Mouse (Mus musculus): ENCODE data around the gene Catsperz.

The Catsperz gene

GRCm38 (mm10) chr19:6925307-6925573 lies at the start of gene Catsperz:
Gene Catsperz (minus strand): TSS chr19:6925380.
- DNase-seq (ENCODE audit: low read depth, low spot score), result peak; percentile 62

DNA sequence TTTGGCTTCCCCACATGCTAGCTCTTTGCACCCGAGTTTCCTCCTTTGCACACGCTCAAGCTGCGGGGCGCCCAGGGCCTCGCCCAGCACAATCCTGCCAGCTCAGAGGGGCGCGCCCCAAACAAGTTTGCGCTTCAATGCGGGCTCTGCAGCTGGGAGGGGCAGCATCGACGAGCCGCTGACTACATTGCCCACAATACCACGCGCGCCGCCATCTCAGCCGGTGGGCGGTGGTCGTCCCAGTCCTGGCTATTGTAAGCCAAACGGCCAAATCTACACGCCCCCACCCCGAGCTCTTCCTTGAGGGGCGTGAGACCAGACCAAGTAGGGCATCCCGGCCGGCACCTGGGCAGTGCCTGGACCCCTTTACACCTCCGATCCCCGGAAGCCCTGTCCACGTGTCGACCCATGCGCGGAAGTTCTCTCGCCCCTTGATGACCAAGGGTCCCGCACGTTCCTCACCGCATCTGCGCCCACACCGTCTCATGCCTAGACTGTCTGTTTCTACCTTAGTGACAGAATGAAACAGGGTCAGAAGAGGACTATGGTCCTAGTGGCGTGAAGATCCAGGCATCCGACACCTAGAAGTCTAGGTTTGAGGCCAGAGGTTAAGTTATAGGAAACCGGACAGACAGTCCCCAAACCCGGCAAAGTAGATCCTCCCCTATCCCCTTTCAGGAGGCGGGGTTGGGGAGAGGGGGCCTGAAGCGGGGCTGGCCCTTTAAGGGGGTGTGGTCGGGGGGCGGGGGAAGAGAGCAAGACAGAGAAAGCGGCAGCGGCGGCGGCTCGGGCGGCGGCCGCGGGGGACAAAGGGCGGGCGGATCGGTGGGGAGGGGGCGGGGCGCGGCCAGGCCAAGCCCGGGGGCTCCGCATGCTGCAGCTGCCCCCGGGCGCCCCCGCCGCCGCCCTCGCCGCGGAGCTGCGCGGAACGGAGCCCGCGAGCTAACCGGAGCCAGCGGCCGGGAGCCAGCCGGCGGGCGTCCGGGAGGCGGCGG lies 49.3 kb upstream of the Catsperz start, which contains the start of gene Ppp1r14b:
TSS of gene Ppp1r14b (plus strand) at position 758 of the 995 bp plus-strand sequence.
- peak; percentile 96 for DNase-seq (ENCODE audit: low read depth, low spot score)

DNA sequence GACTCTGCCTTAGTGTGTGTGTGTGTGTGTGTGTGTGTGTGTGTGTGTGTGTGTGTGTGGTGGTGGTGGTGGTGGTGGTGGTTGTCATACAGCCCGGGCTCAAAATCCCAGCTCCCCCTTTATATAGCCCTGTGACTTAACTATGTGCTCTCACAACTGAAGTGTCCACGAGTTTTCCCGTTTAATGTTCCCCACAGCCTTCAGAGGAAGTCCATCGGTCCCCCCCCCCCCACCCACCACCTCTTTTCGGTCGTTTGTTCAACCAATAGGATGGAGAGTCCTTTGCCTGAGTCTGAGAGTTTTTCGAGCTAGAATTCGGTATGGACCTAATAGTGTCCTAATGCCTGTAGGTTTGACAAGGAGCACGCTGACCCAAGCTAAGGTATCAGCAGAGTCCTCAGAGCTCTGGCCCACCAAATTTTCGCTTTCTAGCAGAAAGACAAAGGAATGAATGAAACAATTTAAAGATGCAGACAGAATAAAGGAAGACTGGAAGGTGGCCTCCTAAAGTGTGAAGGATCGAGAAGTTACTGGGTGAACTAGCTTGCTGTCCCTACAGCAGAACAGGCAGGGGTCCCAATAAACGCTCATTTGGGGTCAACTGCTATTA lies 48.5 kb upstream of the Catsperz start:
- DNase-seq (ENCODE audit: low read depth, low spot score), result no peak

DNA sequence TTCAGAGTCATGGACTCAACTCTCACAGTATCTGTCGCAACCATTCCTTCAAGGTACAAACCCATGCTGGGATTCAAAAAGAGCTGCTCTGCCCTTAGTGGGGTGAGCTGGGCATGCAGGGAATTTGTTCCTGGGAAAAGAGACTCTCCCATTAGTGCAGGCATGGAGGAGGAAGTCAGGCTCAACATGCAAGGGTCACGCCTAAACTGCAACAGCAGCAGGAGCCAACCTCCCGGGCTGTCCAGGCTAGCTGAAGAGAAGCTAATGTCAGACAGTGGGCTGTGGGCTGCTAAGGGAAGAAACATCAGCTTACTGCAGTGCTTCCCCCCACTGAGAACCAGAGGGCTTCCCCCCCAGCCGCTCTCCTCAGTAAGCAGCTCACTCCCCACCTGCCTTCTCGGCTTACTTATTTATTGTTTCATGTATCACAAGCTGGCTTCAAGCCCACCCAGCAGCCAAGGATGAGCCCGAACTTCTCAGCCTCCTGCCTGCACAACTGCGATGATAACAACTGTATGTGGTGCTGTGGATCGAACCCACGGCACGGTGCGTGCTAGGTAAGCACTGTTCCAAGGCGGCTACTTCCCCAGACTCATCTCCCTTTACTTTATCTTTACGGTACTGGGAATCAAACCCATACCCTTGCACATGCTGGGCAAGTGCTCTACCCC lies 47.2 kb upstream of the Catsperz start:
- DNase-seq (ENCODE audit: low read depth, low spot score), result no peak

DNA sequence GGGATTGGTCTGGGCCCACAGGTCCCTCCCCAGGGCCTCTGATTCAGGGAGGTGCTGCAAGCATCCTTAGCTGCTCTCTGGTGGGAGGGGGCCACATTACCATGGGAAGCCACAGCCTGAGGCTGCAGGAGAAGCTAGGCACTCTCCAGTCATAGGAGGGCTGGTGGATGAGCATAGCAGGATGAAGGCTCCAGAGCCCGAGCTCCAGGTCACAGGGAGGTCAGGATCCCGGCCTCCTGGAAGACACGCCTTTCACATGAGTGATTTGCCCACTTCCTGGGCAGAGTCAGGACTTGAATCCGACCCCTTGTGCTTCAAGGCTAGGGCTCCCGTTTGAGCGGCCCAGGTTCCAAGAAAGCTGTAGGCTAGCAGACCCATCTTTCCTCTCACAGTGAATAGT lies 46.5 kb upstream of the Catsperz start:
- DNase-seq (ENCODE audit: low read depth, low spot score), result peak; percentile 63

- no peak for DNase-seq (ENCODE audit: low read depth, low spot score)
Observed at GRCm38 (mm10) chr19:6970460-6971085, 45.4 kb upstream of the Catsperz start.

DNA sequence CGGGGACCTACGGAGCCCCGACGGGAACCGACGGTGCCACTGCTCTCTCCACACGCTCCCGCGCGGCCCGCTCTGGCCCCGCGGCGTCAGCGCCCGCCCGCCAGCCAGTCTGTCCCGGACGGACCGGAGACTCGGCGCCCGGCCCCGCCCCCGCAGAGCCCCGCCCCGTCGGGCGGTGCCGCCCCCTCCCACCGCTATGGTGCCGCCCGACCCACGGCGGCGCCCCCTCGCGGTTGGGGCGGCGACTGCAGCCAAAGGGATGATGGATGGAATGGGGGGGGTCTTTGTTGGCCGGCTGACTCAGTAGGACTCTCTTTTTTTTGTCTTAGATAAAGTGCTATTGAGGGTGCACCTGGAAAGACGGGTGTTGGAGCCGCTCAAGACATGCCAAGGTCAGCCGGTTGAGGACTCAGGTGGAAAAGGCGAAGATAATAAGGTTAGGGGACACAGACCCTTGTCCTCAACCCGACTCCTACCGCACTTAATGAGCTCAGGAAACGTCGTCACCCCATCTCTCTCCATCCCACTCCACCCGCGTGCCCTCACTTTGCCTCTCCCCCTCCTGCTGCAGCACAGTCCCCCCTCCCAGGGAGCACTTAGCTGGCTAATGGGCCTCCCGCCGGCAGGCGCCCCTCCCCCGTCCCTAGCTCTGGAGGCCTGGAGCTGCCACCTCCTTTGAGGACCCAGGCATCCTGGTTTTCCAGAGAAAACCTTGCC lies 44.6 kb upstream of the Catsperz start:
- DNase-seq (ENCODE audit: low read depth, low spot score), result peak; percentile 74

- DNase-seq (ENCODE audit: low read depth, low spot score), result no peak
Observed at GRCm38 (mm10) chr19:6969291-6969664, 44.1 kb upstream of the Catsperz start.

DNA sequence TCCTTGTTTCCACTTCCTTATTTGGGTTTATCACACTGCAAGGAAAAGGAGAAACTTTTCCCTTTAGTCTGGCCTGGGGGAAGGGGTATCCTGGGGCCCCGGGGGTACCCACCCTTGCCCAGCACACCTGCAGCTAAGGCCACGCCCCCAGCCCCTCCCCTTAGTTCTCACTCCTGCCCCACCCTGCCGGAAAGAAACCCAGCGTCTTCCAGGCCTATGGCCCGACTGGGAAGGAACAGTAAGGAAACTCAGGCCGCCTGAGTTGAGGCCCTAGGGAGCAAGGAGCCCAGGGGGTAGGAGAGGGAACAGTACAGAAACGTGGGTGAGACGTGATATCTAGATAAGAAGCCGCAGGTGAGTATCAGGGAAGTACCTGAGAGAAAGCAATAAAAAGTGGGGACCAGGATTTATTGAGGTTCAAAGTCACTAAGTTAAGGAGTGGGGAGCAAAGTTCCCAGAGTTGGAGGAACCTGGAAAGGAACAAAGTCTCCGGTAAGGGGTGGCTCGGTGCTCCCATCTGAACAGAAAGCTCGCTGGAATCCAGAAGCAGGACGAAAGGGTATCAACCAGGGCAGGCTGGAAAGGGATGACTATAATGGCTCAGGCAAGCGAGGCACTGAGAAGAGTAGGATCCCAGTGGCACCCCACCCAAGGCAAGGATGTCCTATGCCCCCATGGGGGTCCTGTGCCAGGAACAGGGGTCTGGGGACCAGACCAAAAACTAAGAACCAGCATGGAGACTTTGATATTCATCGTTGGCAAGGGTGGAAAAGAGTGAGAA lies 43.5 kb upstream of the Catsperz start:
- peak; percentile 63 for DNase-seq (ENCODE audit: low read depth, low spot score)

DNA sequence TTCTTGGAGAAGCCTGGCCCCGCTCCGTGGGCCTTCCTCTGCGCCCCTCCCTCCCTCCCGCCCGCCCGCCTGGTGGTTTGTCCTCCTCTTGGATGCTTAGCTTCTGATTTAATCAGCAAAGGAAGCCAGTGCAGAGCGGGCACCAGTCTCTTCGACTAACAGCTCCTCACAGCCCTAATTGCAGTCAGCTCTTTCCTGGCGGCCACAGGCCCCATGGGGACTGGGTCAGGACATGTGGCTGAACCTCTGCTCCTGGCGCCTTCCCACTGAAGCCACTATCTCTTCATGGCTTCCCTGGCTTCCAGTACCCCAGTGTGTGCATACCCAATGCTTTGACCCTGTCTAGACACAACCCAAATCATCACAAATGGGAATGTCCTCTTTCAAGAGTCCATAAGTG lies 31.3 kb upstream of the Catsperz start:
- no peak for DNase-seq (ENCODE audit: low read depth, low spot score)

GRCm38 (mm10) chr19:6955424-6955823 lies 30.2 kb upstream of the Catsperz start:
- no peak for DNase-seq (ENCODE audit: low read depth, low spot score)

DNA sequence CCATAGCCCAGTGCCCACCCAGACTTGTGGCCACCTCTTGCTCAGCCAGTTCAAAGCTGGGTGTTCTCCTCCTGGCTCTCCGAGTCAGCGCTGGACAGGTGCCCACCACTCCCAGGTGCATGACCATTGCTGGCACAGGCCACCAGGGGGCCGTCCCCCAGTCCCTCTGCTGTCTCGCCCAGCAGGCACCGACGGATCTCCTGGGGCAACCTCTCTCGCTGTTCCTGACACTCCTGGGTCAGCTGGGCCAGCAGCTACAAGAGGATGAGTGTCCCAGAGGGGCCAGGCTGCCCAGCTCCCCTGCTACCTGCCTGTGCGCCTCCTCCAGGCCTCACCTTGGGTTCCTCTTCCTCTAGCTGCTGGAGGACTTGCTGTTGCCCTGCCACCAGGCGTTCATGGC lies 28.9 kb upstream of the Catsperz start:
- no peak for DNase-seq (ENCODE audit: low read depth, low spot score)

GRCm38 (mm10) chr19:6952712-6953037 lies 27.5 kb upstream of the Catsperz start:
- DNase-seq (ENCODE audit: low read depth, low spot score), result no peak

GRCm38 (mm10) chr19:6951994-6952711 lies 27.0 kb upstream of the Catsperz start:
- peak; percentile 63 for DNase-seq (ENCODE audit: low read depth, low spot score)

GRCm38 (mm10) chr19:6951381-6951968 lies 26.3 kb upstream of the Catsperz start:
- peak; percentile 97 for DNase-seq (ENCODE audit: low read depth, low spot score)

DNA sequence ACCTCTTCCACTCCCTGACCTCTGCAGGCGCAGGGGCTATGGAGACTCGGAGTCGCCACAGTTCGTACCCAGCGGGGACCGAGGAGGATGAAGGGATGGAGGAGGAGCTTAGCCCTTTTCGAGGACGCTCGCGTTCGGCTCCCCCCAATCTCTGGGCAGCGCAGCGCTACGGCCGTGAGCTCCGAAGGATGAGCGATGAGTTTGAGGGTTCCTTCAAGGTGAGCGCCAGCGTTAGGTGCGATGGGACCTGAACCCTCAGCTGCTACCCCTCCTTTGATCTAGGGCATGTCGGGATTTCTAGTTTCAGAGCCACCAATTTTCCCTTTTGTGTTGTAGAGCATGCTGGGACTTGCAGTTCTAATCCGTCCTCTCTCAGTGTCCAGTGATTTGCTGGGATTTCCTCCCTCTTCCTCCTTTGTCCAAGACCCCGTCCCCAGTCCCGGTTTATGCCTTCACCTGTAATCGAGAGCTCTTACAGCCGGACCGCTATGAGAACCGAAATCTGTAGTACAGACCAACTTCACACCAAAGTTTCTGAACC lies 25.5 kb upstream of the Catsperz start:
- peak; percentile 83 for DNase-seq (ENCODE audit: low read depth, low spot score)

- DNase-seq (ENCODE audit: low read depth, low spot score), result no peak
Observed at GRCm38 (mm10) chr19:6949951-6950350, 24.8 kb upstream of the Catsperz start.

DNA sequence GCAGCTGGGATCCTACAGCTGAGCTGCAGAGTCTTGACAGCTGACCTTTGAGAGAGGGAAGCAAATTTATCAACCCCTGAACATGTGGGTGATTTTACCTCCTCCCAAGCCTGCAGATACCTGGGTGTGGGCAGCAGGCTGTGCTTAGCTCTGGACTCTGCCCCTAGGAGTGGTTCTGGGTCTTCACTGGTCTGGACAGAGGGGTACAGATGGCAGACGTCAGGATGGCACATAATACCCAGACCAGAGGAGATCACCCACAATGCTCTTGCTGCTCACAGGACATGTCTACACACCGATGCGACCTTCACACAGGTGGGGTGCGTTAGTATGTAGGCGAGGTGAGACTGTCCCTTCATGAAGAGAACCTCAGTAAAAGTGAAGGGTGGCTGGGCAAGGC lies 24.4 kb upstream of the Catsperz start:
- no peak for DNase-seq (ENCODE audit: low read depth, low spot score)

DNA sequence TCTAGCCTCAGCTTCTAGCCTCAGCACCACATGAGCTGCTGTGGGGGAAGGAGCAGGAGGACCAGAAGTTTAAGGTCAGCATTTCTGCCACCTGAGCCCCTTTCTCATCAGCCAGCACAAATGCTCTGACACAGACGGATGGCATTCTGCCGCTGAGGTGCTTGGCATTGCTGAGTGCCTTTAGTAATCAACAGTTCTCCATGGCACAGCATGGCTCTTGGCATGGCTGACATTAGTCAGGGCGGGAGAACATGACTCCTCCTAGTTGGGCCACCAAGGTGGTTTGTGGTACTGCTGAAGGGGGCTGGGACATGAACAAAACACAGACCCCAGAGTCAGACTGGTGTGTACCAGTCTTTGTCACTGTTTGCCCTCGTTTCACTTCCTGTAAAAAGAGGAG lies 23.0 kb upstream of the Catsperz start:
- no peak for DNase-seq (ENCODE audit: low read depth, low spot score)
